Comparison of ENCODE assay signal across 25 mouse cellular contexts in the genomic region with DNA sequence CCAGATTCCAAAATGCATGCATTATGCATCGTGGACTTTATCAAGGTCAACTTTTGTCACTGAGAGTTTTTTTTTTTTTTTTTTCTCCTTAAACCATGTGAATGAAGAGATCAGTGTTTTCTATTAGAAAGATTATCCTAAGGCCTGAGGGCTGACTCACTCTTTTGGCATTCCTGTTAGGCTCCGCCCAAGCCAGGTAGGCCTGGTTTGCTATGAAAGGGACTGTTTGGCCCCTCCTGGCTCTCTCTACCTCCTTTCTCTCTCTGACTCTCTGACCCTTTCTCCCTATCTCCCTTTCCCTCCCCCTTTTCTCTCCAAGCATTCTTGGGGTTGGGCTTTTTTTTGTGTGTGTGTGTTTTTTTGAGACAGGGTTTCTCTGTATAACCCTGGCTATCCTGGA. TPM values are rescaled to one million over a fixed set of nuclear protein-coding genes. Genes with fewer than 3 reads are reported as not detected.
"Had no signal": no experiment of that assay in that cellular context is flagged by ENCODE, and none has a peak within 500 bp of the region (broad histone marks: within the 10 kb centered on the region; RNA-seq: fewer than 3 reads in every experiment).

No protein-coding gene starts in this region.

- H3K4me3 ChIP-seq: limb, embryonic 15.5 days; liver, embryonic 12.5 days; megakaryocyte, embryonic 14.5 days; midbrain, embryonic 15.5 days; neural tube, embryonic 12.5 days; stomach, embryonic 15.5 days had no signal

- H3K36me3 ChIP-seq: limb, embryonic 15.5 days; liver, embryonic 12.5 days; midbrain, embryonic 15.5 days; neural tube, embryonic 12.5 days; stomach, embryonic 15.5 days had no signal

- H3K4me2 ChIP-seq: limb, embryonic 15.5 days; liver, embryonic 12.5 days; midbrain, embryonic 11.5 days; midbrain, embryonic 15.5 days; neural tube, embryonic 12.5 days; stomach, embryonic 15.5 days had no signal

- H3K4me1 ChIP-seq: megakaryocyte, embryonic 14.5 days; midbrain, embryonic 15.5 days; neural tube, embryonic 12.5 days; stomach, embryonic 15.5 days had no signal

- DNase-seq: kidney, adult 11 months; kidney, adult 9 months; kidney, postnatal 10 days; right cerebral cortex, postnatal 4 days; spleen, adult 18-20 months; thymus, adult 18-20 months; thymus, postnatal 25 days had no signal

- H3K9ac ChIP-seq: limb, embryonic 15.5 days; liver, embryonic 12.5 days; midbrain, embryonic 15.5 days; neural tube, embryonic 12.5 days; stomach, embryonic 15.5 days had no signal

- ATAC-seq: liver, embryonic 12.5 days; midbrain, embryonic 15.5 days had no signal

- H3K27me3 ChIP-seq: limb, embryonic 15.5 days; liver, embryonic 12.5 days; megakaryocyte, embryonic 14.5 days; midbrain, embryonic 15.5 days; neural tube, embryonic 12.5 days; stomach, embryonic 15.5 days had no signal

- H3K9me3 ChIP-seq: limb, embryonic 15.5 days; liver, embryonic 12.5 days; midbrain, embryonic 15.5 days; neural tube, embryonic 12.5 days; stomach, embryonic 15.5 days had no signal

- H3K27ac ChIP-seq: limb, embryonic 15.5 days; liver, embryonic 12.5 days; macrophage; midbrain, embryonic 15.5 days; neural tube, embryonic 12.5 days; stomach, embryonic 15.5 days had no signal

RNA-seq across cellular contexts. Expression of gene Ifnk, which starts 23.7 kb away (rescaled TPM):
- total RNA-seq: layer of hippocampus, adult 8-10 months; layer of hippocampus, postnatal 14 days; left cerebral cortex, adult 18-20 months; left cerebral cortex, postnatal 10 days; monocyte, adult 5-6 weeks; neutrophil, adult 5-6 weeks had no signal
- polyA plus RNA-seq: large intestine, adult 2 months; limb, embryonic 11.5 days; liver, embryonic 12.5 days; lung, embryonic 16.5 days; macrophage; midbrain, embryonic 15.5 days; neural tube, embryonic 12.5 days; urinary bladder, adult 2 months had no signal
